Mouse (Mus musculus) lung, postnatal 0 days (tissue): Measurements from ENCODE around the gene Hes5.

Source experiments
- CTCF ChIP-seq: IDR thresholded peaks from 2 replicates; pipeline ENCODE4 v1.5.1; 2016; ENCODE audit warnings: antibody characterized with exemption, mild to moderate bottlenecking
- EP300 ChIP-seq: IDR thresholded peaks from 2 replicates; pipeline ENCODE4 v1.6.1; 2016; ENCODE audit warnings: antibody characterized with exemption, mild to moderate bottlenecking, control low read depth

DNA sequence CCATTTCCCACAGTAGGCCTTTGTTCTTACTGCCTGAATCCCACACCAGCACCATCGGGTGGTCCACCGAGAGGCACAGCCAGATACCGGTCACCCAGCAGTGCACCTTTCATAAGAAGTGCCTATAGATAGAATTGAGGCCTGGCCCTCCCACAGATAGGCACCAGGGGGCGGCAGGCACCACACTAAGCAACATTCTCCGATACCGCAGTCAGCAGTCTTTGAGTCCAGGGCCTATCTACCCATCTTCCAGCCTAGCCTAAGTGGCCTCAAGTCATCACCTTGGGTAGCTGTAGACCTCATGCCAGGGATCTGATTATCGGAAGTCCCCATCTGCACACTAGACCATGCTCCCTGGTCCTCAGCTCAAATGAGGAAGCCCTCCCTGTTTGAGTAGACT lies 20.8 kb downstream of the Hes5 start:
- peak; percentile 80 for TF ChIP-seq CTCF
- TF ChIP-seq EP300, result no peak
